Mouse (Mus musculus) B cell, adult 2 months (primary cell): ENCODE results near the gene Vmn1r174.
"Not testable (repeated sequence)": the region's sequence is repeated elsewhere in the genome, so short reads cannot be mapped to it uniquely, and the experiment has no call there.

Source experiments
- DNase-seq, 2 experiments: peaks; one replicate each; pipeline ENCODE4 v3.0.0; 2022

Vmn1r174 gene

DNA sequence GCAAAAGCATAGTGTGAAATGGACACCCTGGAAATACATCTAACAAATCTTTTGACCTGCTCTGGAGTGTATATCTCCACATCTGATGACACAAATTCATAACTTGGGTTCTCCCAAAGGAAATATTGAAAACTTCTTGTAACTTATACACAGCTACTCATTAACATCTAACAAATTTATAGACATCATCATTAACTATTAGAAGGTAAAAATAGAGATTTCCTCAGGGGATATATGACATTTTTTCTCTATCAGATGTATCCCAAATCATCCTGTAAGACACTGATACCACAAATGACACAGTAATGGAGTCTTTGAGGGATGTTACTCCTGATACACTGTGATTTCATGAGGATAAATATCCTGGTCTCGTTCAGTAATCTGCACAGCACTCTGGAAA, at the start of gene Vmn1r174:
Vmn1r174 (plus strand) TSS at position 301 of the 400 bp plus-strand sequence.
- not testable (repeated sequence) for DNase-seq

DNA sequence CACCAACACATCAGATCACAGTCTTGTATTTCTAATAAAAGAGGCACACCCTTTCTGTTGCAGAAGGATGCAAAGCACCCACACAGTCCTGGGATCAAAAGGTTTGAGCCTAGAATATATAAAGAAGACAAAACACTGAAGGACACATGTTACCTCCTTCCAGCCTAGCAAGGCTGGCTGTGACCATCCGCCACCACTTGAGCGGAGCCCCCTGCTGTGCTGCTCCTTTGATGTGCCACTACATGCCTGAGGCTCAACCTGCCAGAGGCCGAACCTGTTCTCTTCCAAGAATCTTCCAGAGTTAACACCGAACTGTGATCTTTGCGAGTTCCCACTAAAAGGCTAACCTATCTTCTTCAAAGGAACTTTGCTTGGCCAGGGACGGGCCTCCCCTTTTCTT, 32.5 kb downstream of the Vmn1r174 start:
- no peak for DNase-seq

DNA sequence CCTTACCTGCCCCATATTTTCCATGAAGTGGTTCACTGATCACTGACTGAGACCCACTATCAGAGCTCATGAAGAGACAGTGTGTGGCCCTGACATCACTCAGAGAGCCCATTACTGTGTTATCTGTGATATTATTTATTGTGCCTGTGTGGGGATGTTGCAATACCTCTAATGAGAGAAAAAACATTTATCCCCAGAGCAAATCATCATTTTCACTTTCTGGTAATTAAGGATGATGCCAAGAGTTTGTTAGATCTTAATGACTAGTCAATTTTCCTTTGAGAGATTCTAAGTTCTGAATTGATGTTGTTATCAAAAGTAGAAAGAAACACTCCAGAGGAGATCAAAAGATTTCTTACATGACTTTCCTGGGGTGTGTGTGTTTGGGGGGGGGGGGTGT, 58.5 kb downstream of the Vmn1r174 start, which contains the start of gene Vmn1r175:
Vmn1r175 (minus strand) TSS at position 101 of the 400 bp plus-strand sequence.
- DNase-seq: not testable (repeated sequence)
